Mouse (Mus musculus) ovary, postnatal 14 days (tissue): ENCODE results near the gene Ak9.

ENCODE experiments used
- DNase-seq: peaks from one replicate; pipeline ENCODE4 v3.0.0; 2022; ENCODE audit warnings: low spot score

The Ak9 gene

GRCm38 (mm10) chr10:41303639-41304444 lies at the start of gene Ak9:
Ak9 (plus strand) TSS chr10:41303980.
- DNase-seq, result peak; percentile 65

- no peak for DNase-seq
Observed at GRCm38 (mm10) chr10:41260243-41261006, 43.4 kb upstream of the Ak9 start.

- DNase-seq, result no peak
Observed at GRCm38 (mm10) chr10:41261218-41261617, 42.6 kb upstream of the Ak9 start.

- DNase-seq, result no peak
Observed at GRCm38 (mm10) chr10:41261889-41262288, 41.9 kb upstream of the Ak9 start.

GRCm38 (mm10) chr10:41271860-41272259 lies 31.9 kb upstream of the Ak9 start:
- no peak for DNase-seq

- DNase-seq, result no peak
Observed at GRCm38 (mm10) chr10:41274871-41275270, 28.9 kb upstream of the Ak9 start.

GRCm38 (mm10) chr10:41278808-41279207 lies 25.0 kb upstream of the Ak9 start:
- DNase-seq, result no peak

- DNase-seq, result no peak
Observed at GRCm38 (mm10) chr10:41280177-41280576, 23.6 kb upstream of the Ak9 start.

GRCm38 (mm10) chr10:41280796-41281195 lies 23.0 kb upstream of the Ak9 start:
- DNase-seq, result no peak

- no peak for DNase-seq
Observed at GRCm38 (mm10) chr10:41282086-41282485, 21.7 kb upstream of the Ak9 start.

GRCm38 (mm10) chr10:41287618-41288017 lies 16.2 kb upstream of the Ak9 start:
- DNase-seq, result no peak

- DNase-seq, result no peak
Observed at GRCm38 (mm10) chr10:41288074-41288473, 15.7 kb upstream of the Ak9 start.

GRCm38 (mm10) chr10:41288771-41289415 lies 14.9 kb upstream of the Ak9 start:
- peak; percentile 80 for DNase-seq

GRCm38 (mm10) chr10:41291021-41291420 lies 12.8 kb upstream of the Ak9 start:
- no peak for DNase-seq

- DNase-seq, result no peak
Observed at GRCm38 (mm10) chr10:41293019-41293418, 10.8 kb upstream of the Ak9 start.

GRCm38 (mm10) chr10:41294734-41295133 lies 9.0 kb upstream of the Ak9 start:
- no peak for DNase-seq

- DNase-seq, result no peak
Observed at GRCm38 (mm10) chr10:41295145-41295544, 8.6 kb upstream of the Ak9 start.

- no peak for DNase-seq
Observed at GRCm38 (mm10) chr10:41300161-41300560, 3.6 kb upstream of the Ak9 start.

- peak; percentile 74 for DNase-seq
Observed at GRCm38 (mm10) chr10:41302689-41303431, 920 bp upstream of the Ak9 start, which contains the start of gene Fig4. Fig4 (minus strand) TSS chr10:41303260.

GRCm38 (mm10) chr10:41304961-41305455 lies 1.2 kb downstream of the Ak9 start:
- DNase-seq, result no peak

- DNase-seq, result no peak
Observed at GRCm38 (mm10) chr10:41308205-41308604, 4.4 kb downstream of the Ak9 start.

GRCm38 (mm10) chr10:41315866-41316265 lies 12.1 kb downstream of the Ak9 start:
- no peak for DNase-seq
